Comparison of ENCODE assay signal across 17 mouse cellular contexts in the genomic region with DNA sequence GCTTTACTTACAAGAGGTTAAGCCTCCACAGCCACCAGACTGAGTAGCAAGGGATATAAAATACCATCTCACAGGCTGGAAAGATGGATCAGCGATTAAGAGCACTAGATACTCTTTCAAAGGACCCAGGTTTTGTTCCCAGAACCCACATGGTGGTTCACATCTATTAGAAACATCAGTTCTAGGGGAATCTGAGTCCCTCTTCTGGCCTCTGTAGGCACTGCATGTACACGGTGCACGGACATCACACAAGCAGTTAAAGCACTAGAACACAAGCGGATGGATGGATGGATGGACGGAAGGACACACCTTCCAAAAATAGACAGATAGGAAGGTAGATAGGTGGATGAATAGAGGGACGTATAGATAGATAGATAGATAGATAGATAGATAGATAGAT. TPM values are rescaled to one million over a fixed set of nuclear protein-coding genes. Genes with fewer than 3 reads are reported as not detected.
DNase-seq lines count a peak whose midpoint lies in the region; ATAC-seq and TF ChIP-seq lines count a peak whose summit lies in the region.
"Had no signal": no experiment of that assay in that cellular context is flagged by ENCODE, and none has a peak within 500 bp of the region (broad histone marks: within the 10 kb centered on the region; RNA-seq: fewer than 3 reads in every experiment).

No protein-coding gene starts in this region.

- H3K27me3 ChIP-seq in liver, postnatal 0 days (ENCODE audit: insufficient read depth, low read length), result no peaks in the 10 kb centered on the region
- no peaks in the 10 kb centered on the region for H3K27me3 ChIP-seq in liver, embryonic 11.5 days (replicated peaks; ENCODE audit: control insufficient read depth, insufficient read depth, low read length)
- no peaks in the 10 kb centered on the region for H3K27me3 ChIP-seq in E14TG2a.4 (ENCODE audit: insufficient read depth, low read length)
- H3K27me3 ChIP-seq: embryonic facial prominence, embryonic 12.5 days; heart, embryonic 12.5 days; midbrain, embryonic 15.5 days had no signal

- H3K4me3 ChIP-seq in liver, postnatal 0 days (ENCODE audit: low read depth, low read length), result no peak overlapping the region
- no peak overlapping the region for H3K4me3 ChIP-seq in liver, embryonic 11.5 days (ENCODE audit: low read depth, low read length)
- no peak overlapping the region for H3K4me3 ChIP-seq in E14TG2a.4 (replicated peaks; ENCODE audit: low read length)
- H3K4me3 ChIP-seq: embryonic facial prominence, embryonic 12.5 days; heart, embryonic 12.5 days; midbrain, embryonic 15.5 days had no signal

- TF ChIP-seq EP300 in liver, postnatal 0 days (IDR thresholded peaks at IDR 0.05; ENCODE audit: low read depth), result no peak

- 85% methylated on average over 6 of the region's 6 CpGs for WGBS in liver, postnatal 0 days (ENCODE audit: insufficient replicate concordance)
- 91% methylated on average over 6 of the region's 6 CpGs for WGBS in liver, embryonic 11.5 days

- no peak for ATAC-seq in liver, postnatal 0 days
- no peak for ATAC-seq in liver, embryonic 11.5 days (replicated peaks; ENCODE audit: low FRiP score)
- ATAC-seq: midbrain, embryonic 15.5 days had no signal

- peaks cover 12% of the 10 kb centered on the region; the same call in 1 of the 2 replicates for H3K36me3 ChIP-seq in liver, postnatal 0 days (replicated peaks; ENCODE audit: insufficient read depth, low read length)
- H3K36me3 ChIP-seq in liver, embryonic 11.5 days (ENCODE audit: control insufficient read depth, insufficient read depth, low read length), result peaks cover 15% of the 10 kb centered on the region
- H3K36me3 ChIP-seq in E14TG2a.4 (ENCODE audit: insufficient read depth, low read length), result peaks cover 19% of the 10 kb centered on the region
- H3K36me3 ChIP-seq: midbrain, embryonic 15.5 days had no signal

- H3K9ac ChIP-seq in liver, postnatal 0 days (replicated peaks), result no peak overlapping the region
- no peak overlapping the region for H3K9ac ChIP-seq in liver, embryonic 11.5 days (ENCODE audit: low read depth, low read length)
- H3K9ac ChIP-seq: embryonic facial prominence, embryonic 12.5 days; heart, embryonic 12.5 days; midbrain, embryonic 15.5 days had no signal

- no peaks in the 10 kb centered on the region for H3K9me3 ChIP-seq in liver, postnatal 0 days (ENCODE audit: low read length)
- H3K9me3 ChIP-seq in liver, embryonic 11.5 days (ENCODE audit: control insufficient read depth, low read length), result no peaks in the 10 kb centered on the region
- H3K9me3 ChIP-seq in E14TG2a.4 (ENCODE audit: low read length), result no peaks in the 10 kb centered on the region
- H3K9me3 ChIP-seq: embryonic facial prominence, embryonic 12.5 days; heart, embryonic 12.5 days; midbrain, embryonic 15.5 days had no signal

- H3K27ac ChIP-seq in liver, postnatal 0 days (ENCODE audit: low read depth), result no peak overlapping the region
- no peak overlapping the region for H3K27ac ChIP-seq in liver, embryonic 11.5 days (ENCODE audit: low read depth, low read length)
- H3K27ac ChIP-seq: embryonic facial prominence, embryonic 12.5 days; midbrain, embryonic 15.5 days had no signal

- H3K4me1 ChIP-seq in liver, postnatal 0 days (ENCODE audit: insufficient read depth), result no peaks in the 10 kb centered on the region
- no peaks in the 10 kb centered on the region for H3K4me1 ChIP-seq in liver, embryonic 11.5 days (replicated peaks; ENCODE audit: control insufficient read depth, insufficient read depth, low read length)
- H3K4me1 ChIP-seq in E14TG2a.4 (replicated peaks; ENCODE audit: low read depth, low read length), result no peaks in the 10 kb centered on the region
- H3K4me1 ChIP-seq: embryonic facial prominence, embryonic 12.5 days; midbrain, embryonic 15.5 days had no signal

- intact Hi-C loops in heart, postnatal 10 days (cut with DNase I), result loop anchor here (10.0 kb wide), 1 partner anchor 196 kb away; no protein-coding TSS in a partner anchor

- TF ChIP-seq CTCF in liver, postnatal 0 days (IDR thresholded peaks at IDR 0.05; ENCODE audit: low read depth), result peak; percentile 36
- peak; percentile 44 for TF ChIP-seq CTCF in E14TG2a.4 (conservative IDR thresholded peaks at IDR 0.05; ENCODE audit: low read length)

- peak; percentile 56 for DNase-seq in heart, adult 11 months
- no peak for DNase-seq in heart, postnatal 10 days
- DNase-seq in liver, postnatal 0 days, result no peak
- DNase-seq in liver, embryonic 11.5 days (ENCODE audit: low spot score), result no peak
- peak; percentile 47 for DNase-seq in ZHBTc4 (ENCODE audit: low read depth, low spot score)
- no peak for DNase-seq in retina, embryonic 14.5 days (ENCODE audit: low spot score)
- DNase-seq in frontal cortex, postnatal 36 days (ENCODE audit: low spot score in 2 of 2), result no peak
- DNase-seq: B cell, adult 2 months; cerebellum, adult 11-12 months; gastrocnemius, postnatal 36 days; kidney, postnatal 10 days; left cerebral cortex, postnatal 4 days; right cerebral cortex, postnatal 25 days had no signal

- no peak overlapping the region for H3K4me2 ChIP-seq in liver, postnatal 0 days (ENCODE audit: low read depth, low read length)
- H3K4me2 ChIP-seq in liver, embryonic 11.5 days, result no peak overlapping the region
- H3K4me2 ChIP-seq: embryonic facial prominence, embryonic 12.5 days; heart, embryonic 12.5 days; midbrain, embryonic 15.5 days had no signal

RNA-seq across cellular contexts. Expression of a gene that starts 46.5 kb away (rescaled TPM):
- 10 to 100 TPM; 24.4 to 25.1 TPM for total RNA-seq in heart, postnatal 10 days (2021)
- polyA plus RNA-seq in liver, postnatal 0 days (2015; fragmentation: Nextera tagmentation; extraction: Ambion mirVana), result 9.1 and 10.3 TPM in 2 replicates
- 23.5 and 27.1 TPM in 2 replicates for polyA plus RNA-seq in liver, embryonic 11.5 days (2014; fragmentation: Nextera tagmentation; extraction: Ambion mirVana)

Comparison
In these comparisons a context has a peak if more than half of its experiments do, and no peak if none do; other contexts are left out.
1. DNase-seq: peak in heart, adult 11 months (single experiment) and ZHBTc4 (single experiment); none in heart, postnatal 10 days (0 of 2), liver, postnatal 0 days (single experiment), liver, embryonic 11.5 days (single experiment), retina, embryonic 14.5 days (single experiment) and frontal cortex, postnatal 36 days (0 of 2).